ENCODE assay signal across 23 mouse cellular contexts in genomic region chr1:179677031-179677430, GRCm38 (mm10).
"Had no signal": no experiment of that assay in that cellular context is flagged by ENCODE, and none has a peak within 500 bp of the region (broad histone marks: within the 10 kb centered on the region; RNA-seq: fewer than 3 reads in every experiment).

No protein-coding gene starts in this region.

- H3K27me3 ChIP-seq: heart, embryonic 12.5 days; hindbrain, embryonic 13.5 days; hindbrain, embryonic 15.5 days; limb, embryonic 12.5 days; liver, embryonic 13.5 days; liver, embryonic 15.5 days had no signal

- H3K4me2 ChIP-seq: heart, embryonic 12.5 days; hindbrain, embryonic 13.5 days; hindbrain, embryonic 15.5 days; limb, embryonic 12.5 days; liver, embryonic 11.5 days; liver, embryonic 13.5 days; liver, embryonic 15.5 days had no signal

- DNase-seq: gastrocnemius, adult 2 months; gastrocnemius, postnatal 10 days; gastrocnemius, postnatal 25 days; heart, adult 18-20 months; heart, postnatal 10 days; heart, postnatal 4 days; kidney, adult 11 months; kidney, adult 8-10 months; kidney, postnatal 10 days; kidney, postnatal 25 days; layer of hippocampus, adult 9-11 months; liver; liver, embryonic 13.5 days had no signal

- H3K9ac ChIP-seq: heart, embryonic 12.5 days; hindbrain, embryonic 13.5 days; hindbrain, embryonic 15.5 days; limb, embryonic 12.5 days; liver, embryonic 13.5 days; liver, embryonic 15.5 days had no signal

- H3K4me3 ChIP-seq: gastrocnemius, adult 2 months; heart, embryonic 10.5 days; heart, embryonic 12.5 days; hindbrain, embryonic 13.5 days; hindbrain, embryonic 15.5 days; left cerebral cortex, adult 2 months; limb, embryonic 10.5 days; limb, embryonic 12.5 days; liver, embryonic 13.5 days; liver, embryonic 15.5 days had no signal

- H3K36me3 ChIP-seq: liver, embryonic 13.5 days; liver, embryonic 15.5 days had no signal

- H3K9me3 ChIP-seq: heart, embryonic 10.5 days; heart, embryonic 12.5 days; hindbrain, embryonic 13.5 days; hindbrain, embryonic 15.5 days; limb, embryonic 10.5 days; limb, embryonic 12.5 days; liver, embryonic 13.5 days; liver, embryonic 15.5 days had no signal

- H3K27ac ChIP-seq: gastrocnemius, adult 2 months; heart, embryonic 10.5 days; hindbrain, embryonic 13.5 days; hindbrain, embryonic 15.5 days; hindbrain, postnatal 0 days; left cerebral cortex, adult 2 months; limb, embryonic 10.5 days; limb, embryonic 12.5 days; liver, embryonic 13.5 days; liver, embryonic 15.5 days had no signal

- H3K4me1 ChIP-seq: heart, embryonic 10.5 days; hindbrain, embryonic 13.5 days; hindbrain, embryonic 15.5 days; limb, embryonic 10.5 days; limb, embryonic 12.5 days; liver, embryonic 13.5 days; liver, embryonic 15.5 days had no signal
